Mouse (Mus musculus): ENCODE data around the gene Dhcr7. TPM values are rescaled to one million over a fixed set of nuclear protein-coding genes. Genes with fewer than 3 reads are reported as not detected.

Dhcr7 gene
- 98.0 and 105 TPM in 2 replicates for polyA plus RNA-seq (2015; fragmentation: Nextera tagmentation; extraction: Ambion mirVana)

DNA sequence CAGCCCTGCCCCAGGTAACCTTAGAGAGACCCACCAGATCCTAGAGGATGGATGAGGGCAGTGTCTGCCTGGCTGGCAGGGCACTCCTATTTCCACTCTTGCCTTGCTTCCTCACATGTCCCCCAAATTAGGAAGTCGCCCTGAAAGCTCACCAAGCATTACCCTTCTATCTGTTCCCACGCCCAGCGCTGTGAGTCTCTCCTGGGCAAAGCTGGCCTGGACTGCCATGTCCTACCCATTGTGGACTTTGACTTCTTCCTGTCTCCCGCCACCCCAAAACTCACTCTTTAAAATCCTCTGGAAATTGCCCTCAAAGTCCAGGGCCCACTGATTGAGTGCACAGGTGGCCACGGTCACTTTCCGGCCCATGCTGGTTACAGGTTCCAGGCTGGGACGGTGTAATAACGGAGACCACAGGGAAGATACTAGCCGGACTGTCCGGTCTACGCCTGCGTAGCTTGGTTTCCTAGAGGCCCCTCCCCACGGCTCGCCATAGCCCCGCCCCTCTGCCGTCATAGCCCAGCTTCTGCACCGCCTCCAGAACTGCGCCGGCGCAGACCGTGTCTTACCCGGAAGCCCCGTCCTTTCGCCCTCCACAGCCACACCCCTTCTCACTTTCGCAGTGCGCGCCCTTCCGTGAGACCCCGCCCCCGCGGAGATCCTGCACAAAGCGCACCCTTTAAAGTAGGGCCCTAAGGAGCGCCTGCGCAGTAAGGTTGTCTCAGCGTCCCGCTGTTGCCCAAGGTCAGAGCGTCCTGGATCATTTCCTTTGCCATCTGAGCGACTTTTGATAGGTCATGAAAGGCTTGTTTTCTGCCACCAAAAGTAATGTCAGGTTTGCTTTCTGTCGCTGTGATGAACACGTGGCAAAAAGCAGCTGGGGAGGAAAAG, at the start of gene Dhcr7, which contains the start of gene Nadsyn1:
Gene Dhcr7, plus strand, starts transcription at position 771 of the 891 bp plus-strand sequence.
Gene Nadsyn1, minus strand, starts transcription at position 475 of the 891 bp plus-strand sequence.
- H3K27ac ChIP-seq (ENCODE audit: low read length): peak within 1 kb of the TSS; percentile 79
- under 1% methylated on average over 40 of the region's 40 CpGs for WGBS
- peak within 1 kb of the TSS; percentile 81 for H3K9ac ChIP-seq (ENCODE audit: low read depth, low read length)

GRCm38 (mm10) chr7:143776137-143776536, 46.8 kb upstream of the Dhcr7 start:
- 23% methylated on average over 3 of the region's 3 CpGs for WGBS
- Histone ChIP-seq H3K36me3 (ENCODE audit: control insufficient read depth, insufficient read depth, low read length) (no peaks in the 10 kb centered on the region), H3K27me3 (replicated peaks; ENCODE audit: control insufficient read depth, insufficient read depth, low read length) (no peaks in the 10 kb centered on the region), H3K9ac (ENCODE audit: low read depth, low read length) (no peak overlapping the region), H3K4me2 (ENCODE audit: low read depth, low read length) (no peak overlapping the region), H3K4me3 (ENCODE audit: low read length) (no peak overlapping the region), H3K27ac (ENCODE audit: low read length) (no peak overlapping the region), H3K9me3 (ENCODE audit: control insufficient read depth, low read length) (no peaks in the 10 kb centered on the region), H3K4me1 (ENCODE audit: control insufficient read depth, insufficient read depth, low read length) (peaks cover 7% of the 10 kb centered on the region)
- peak; percentile 74 for ATAC-seq

More for the DNA sequence above, at the start of gene Dhcr7, which contains the start of gene Nadsyn1:
- Histone ChIP-seq H3K4me2 (ENCODE audit: low read depth, low read length) (peak within 1 kb of the TSS; percentile 74), H3K9me3 (ENCODE audit: control insufficient read depth, low read length) (no peaks in the 10 kb centered on the region), H3K27me3 (replicated peaks; ENCODE audit: control insufficient read depth, insufficient read depth, low read length) (no peaks in the 10 kb centered on the region), H3K4me3 (ENCODE audit: low read length) (peak within 1 kb of the TSS; percentile 71), H3K36me3 (ENCODE audit: control insufficient read depth, insufficient read depth, low read length) (peaks cover 4% of the 10 kb centered on the region; the same call in 1 of the 2 replicates), H3K4me1 (ENCODE audit: control insufficient read depth, insufficient read depth, low read length) (peaks cover 13% of the 10 kb centered on the region)
- ATAC-seq: peak; percentile 97

- Histone ChIP-seq H3K9me3 (ENCODE audit: control insufficient read depth, low read length) (no peaks in the 10 kb centered on the region), H3K9ac (ENCODE audit: low read depth, low read length) (no peak overlapping the region), H3K36me3 (ENCODE audit: control insufficient read depth, insufficient read depth, low read length) (no peaks in the 10 kb centered on the region), H3K4me3 (ENCODE audit: low read length) (no peak overlapping the region), H3K4me2 (ENCODE audit: low read depth, low read length) (no peak overlapping the region), H3K4me1 (ENCODE audit: control insufficient read depth, insufficient read depth, low read length) (peaks cover 7% of the 10 kb centered on the region), H3K27ac (ENCODE audit: low read length) (no peak overlapping the region), H3K27me3 (replicated peaks; ENCODE audit: control insufficient read depth, insufficient read depth, low read length) (no peaks in the 10 kb centered on the region)
- no peak for ATAC-seq
- 45% methylated on average over 2 of the region's 2 CpGs for WGBS
These were observed 45.6 kb upstream of the Dhcr7 start for GRCm38 (mm10) chr7:143777375-143777774.

DNA sequence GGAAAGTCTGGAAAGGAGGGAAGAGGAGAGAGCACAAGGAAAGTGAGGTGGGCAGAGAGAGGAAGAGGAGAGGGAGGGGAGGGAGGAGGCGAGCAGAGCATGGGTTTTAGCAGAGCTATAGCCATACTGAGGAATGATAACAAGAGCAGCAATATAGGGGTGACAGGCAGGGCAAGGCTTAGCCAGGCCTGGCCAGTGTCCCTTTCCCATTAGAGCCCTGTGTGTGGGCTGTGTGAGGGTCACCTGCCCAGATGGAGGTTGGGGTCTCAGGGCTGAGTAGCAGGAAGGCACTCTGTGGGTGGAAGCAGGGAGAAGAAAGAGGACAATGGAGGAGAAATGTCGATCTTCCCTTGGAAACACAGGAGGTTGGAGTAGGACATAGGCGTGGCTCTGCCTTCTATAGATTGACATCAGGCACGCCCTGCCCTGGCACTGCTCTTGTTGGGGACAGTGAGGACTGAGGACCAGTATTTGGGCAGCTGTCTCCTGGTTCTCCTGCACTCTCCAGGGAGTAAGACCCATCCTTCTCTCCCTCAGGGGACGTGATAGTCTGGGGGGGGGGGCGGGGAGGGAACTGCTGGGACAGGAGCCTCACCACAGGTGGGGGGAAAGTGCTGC, 39.5 kb upstream of the Dhcr7 start:
- 23% methylated on average over 6 of the region's 6 CpGs for WGBS
- peak; percentile 74 for ATAC-seq

GRCm38 (mm10) chr7:143783996-143784829, 38.7 kb upstream of the Dhcr7 start, which contains the start of gene Mrgpre:
TSS of gene Mrgpre (minus strand) at chr7:143784500.
- Histone ChIP-seq H3K9me3 (ENCODE audit: control insufficient read depth, low read length) (no peaks in the 10 kb centered on the region), H3K4me1 (ENCODE audit: control insufficient read depth, insufficient read depth, low read length) (peaks cover 14% of the 10 kb centered on the region), H3K36me3 (ENCODE audit: control insufficient read depth, insufficient read depth, low read length) (no peaks in the 10 kb centered on the region), H3K4me3 (ENCODE audit: low read length) (peak within 1 kb of the TSS; percentile 49), H3K4me2 (ENCODE audit: low read depth, low read length) (peak within 1 kb of the TSS; percentile 71), H3K9ac (ENCODE audit: low read depth, low read length) (peak within 1 kb of the TSS; percentile 68), H3K27me3 (replicated peaks; ENCODE audit: control insufficient read depth, insufficient read depth, low read length) (no peaks in the 10 kb centered on the region), H3K27ac (ENCODE audit: low read length) (peak within 1 kb of the TSS; percentile 65)
- 4% methylated on average over 21 of the region's 21 CpGs for WGBS
- ATAC-seq: peak; percentile 89

More for the DNA sequence above, 39.5 kb upstream of the Dhcr7 start:
- Histone ChIP-seq H3K4me3 (ENCODE audit: low read length) (peak overlapping the region; percentile 49), H3K27me3 (replicated peaks; ENCODE audit: control insufficient read depth, insufficient read depth, low read length) (no peaks in the 10 kb centered on the region), H3K27ac (ENCODE audit: low read length) (peak overlapping the region; percentile 65; the same call in 1 of the 2 replicates), H3K9me3 (ENCODE audit: control insufficient read depth, low read length) (no peaks in the 10 kb centered on the region), H3K9ac (ENCODE audit: low read depth, low read length) (peak overlapping the region; percentile 68), H3K4me2 (ENCODE audit: low read depth, low read length) (peak overlapping the region; percentile 71), H3K36me3 (ENCODE audit: control insufficient read depth, insufficient read depth, low read length) (no peaks in the 10 kb centered on the region), H3K4me1 (ENCODE audit: control insufficient read depth, insufficient read depth, low read length) (peaks cover 14% of the 10 kb centered on the region)

GRCm38 (mm10) chr7:143792336-143792985, 30.5 kb upstream of the Dhcr7 start:
- 67% methylated on average over 6 of the region's 6 CpGs for WGBS

DNA sequence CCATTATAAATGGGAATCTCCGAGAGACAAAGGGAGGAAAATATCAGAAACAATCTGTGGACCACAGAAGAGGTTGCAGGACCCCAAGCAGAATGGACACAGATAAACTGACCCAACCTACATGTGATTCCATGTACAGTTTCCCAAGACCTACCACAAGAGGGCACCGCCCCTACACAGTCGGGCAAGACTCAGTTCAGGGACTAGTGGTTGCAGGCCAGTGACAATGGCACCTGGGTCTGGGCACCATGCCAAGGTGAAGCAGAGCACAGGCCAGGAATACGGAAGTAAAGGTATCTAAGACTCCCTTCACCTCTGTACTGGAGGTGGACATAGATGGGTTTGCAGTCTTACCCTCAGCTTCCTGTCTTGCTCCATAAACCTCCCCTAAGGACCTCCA, 29.8 kb upstream of the Dhcr7 start:
- H3K9me3 ChIP-seq (ENCODE audit: control insufficient read depth, low read length): no peaks in the 10 kb centered on the region
- H3K27ac ChIP-seq (ENCODE audit: low read length): no peak overlapping the region
- WGBS: 59% methylated on average over 4 of the region's 4 CpGs
- 0 out of 2 replicates have a peak, but pooled peaks cover 6% of the 10 kb centered on the region for H3K4me1 ChIP-seq (ENCODE audit: control insufficient read depth, insufficient read depth, low read length)
- peaks cover 12% of the 10 kb centered on the region for H3K36me3 ChIP-seq (ENCODE audit: control insufficient read depth, insufficient read depth, low read length)
- H3K9ac ChIP-seq (ENCODE audit: low read depth, low read length): no peak overlapping the region
- ATAC-seq: peak; percentile 87
- no peak overlapping the region for H3K4me3 ChIP-seq (ENCODE audit: low read length)
- H3K27me3 ChIP-seq (replicated peaks; ENCODE audit: control insufficient read depth, insufficient read depth, low read length): no peaks in the 10 kb centered on the region
- H3K4me2 ChIP-seq (ENCODE audit: low read depth, low read length): no peak overlapping the region

More at GRCm38 (mm10) chr7:143792336-143792985, 30.5 kb upstream of the Dhcr7 start:
- Histone ChIP-seq H3K4me1 (ENCODE audit: control insufficient read depth, insufficient read depth, low read length) (0 out of 2 replicates have a peak, but pooled peaks cover 6% of the 10 kb centered on the region), H3K4me2 (ENCODE audit: low read depth, low read length) (no peak overlapping the region), H3K27ac (ENCODE audit: low read length) (no peak overlapping the region), H3K9me3 (ENCODE audit: control insufficient read depth, low read length) (no peaks in the 10 kb centered on the region), H3K4me3 (ENCODE audit: low read length) (no peak overlapping the region), H3K9ac (ENCODE audit: low read depth, low read length) (no peak overlapping the region), H3K27me3 (replicated peaks; ENCODE audit: control insufficient read depth, insufficient read depth, low read length) (no peaks in the 10 kb centered on the region), H3K36me3 (ENCODE audit: control insufficient read depth, insufficient read depth, low read length) (peaks cover 6% of the 10 kb centered on the region; the same call in 1 of the 2 replicates)
- peak; percentile 49; the same call in 1 of the 2 replicates for ATAC-seq

DNA sequence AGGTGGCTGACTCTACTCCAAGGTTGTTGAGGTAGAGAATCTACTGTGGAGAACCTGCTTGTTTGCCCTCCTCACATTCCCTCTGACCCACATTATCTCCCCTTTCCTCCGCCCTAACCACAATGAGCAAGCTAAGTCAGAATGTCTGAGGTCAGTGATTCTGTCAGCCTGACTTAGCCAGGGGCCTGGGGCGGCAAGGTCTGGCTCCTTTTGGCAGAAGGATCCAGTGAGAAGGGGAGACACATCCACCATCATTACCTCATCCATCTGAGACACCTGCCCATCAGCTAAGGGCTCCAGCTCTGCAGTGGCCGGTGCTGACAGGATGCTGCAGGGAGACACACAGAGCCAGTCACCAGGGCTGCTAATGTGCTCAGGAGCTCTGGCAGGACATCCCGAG, 24.2 kb upstream of the Dhcr7 start:
- WGBS: 82% methylated on average over 4 of the region's 4 CpGs
- Histone ChIP-seq H3K4me2 (ENCODE audit: low read depth, low read length) (no peak overlapping the region), H3K4me1 (ENCODE audit: control insufficient read depth, insufficient read depth, low read length) (no peaks in the 10 kb centered on the region), H3K27ac (ENCODE audit: low read length) (no peak overlapping the region), H3K27me3 (replicated peaks; ENCODE audit: control insufficient read depth, insufficient read depth, low read length) (no peaks in the 10 kb centered on the region), H3K4me3 (ENCODE audit: low read length) (no peak overlapping the region), H3K9me3 (ENCODE audit: control insufficient read depth, low read length) (no peaks in the 10 kb centered on the region), H3K36me3 (ENCODE audit: control insufficient read depth, insufficient read depth, low read length) (peaks cover 34% of the 10 kb centered on the region), H3K9ac (ENCODE audit: low read depth, low read length) (no peak overlapping the region)
- no peak for ATAC-seq

All from intestine, embryonic 16.5 days (tissue).